Mouse (Mus musculus) erythroblast, adult 5-6 weeks (primary cell): ENCODE measurements around the gene Egflam. TPM values are rescaled to one million over a fixed set of nuclear protein-coding genes. Genes with fewer than 3 reads are reported as not detected.

ENCODE experiments used
- ATAC-seq: replicated peaks from 2 replicates; pipeline ENCODE4 v1.8.0; 2016; ENCODE audit warnings: moderate number of reproducible peaks, mild to moderate bottlenecking, moderate TSS enrichment, inconsistent platforms; ENCODE audit not compliant: poor library complexity, low FRiP score, severe bottlenecking
- total RNA-seq, 2 experiments: library from RNA; stranded (forward) in 1 of 2; stranded (reverse) in 1 of 2; fragments of 150-400 nt in 1 of 2; fragments of 200-764, 138-1000 nt in 1 of 2; gene quantifications; 2 replicates each; pipeline versions ENCODE4 v1.2.3 to v1.2.4; 2015 to 2017; ENCODE audit warnings: low replicate concordance in 2 of 2

Egflam gene
- total RNA-seq, 2 experiments from 2014 or later: not detected

- no peak for ATAC-seq
Measured at GRCm38 (mm10) chr15:7299892-7300291, 98.3 kb downstream of the Egflam start.

GRCm38 (mm10) chr15:7295199-7295598, 103.0 kb downstream of the Egflam start:
- ATAC-seq: no peak

- ATAC-seq: no peak
Measured at GRCm38 (mm10) chr15:7292854-7293253, 105.3 kb downstream of the Egflam start.

GRCm38 (mm10) chr15:7290003-7290402, 108.2 kb downstream of the Egflam start:
- no peak for ATAC-seq

GRCm38 (mm10) chr15:7289516-7289915, 108.7 kb downstream of the Egflam start:
- no peak for ATAC-seq

GRCm38 (mm10) chr15:7288841-7289424, 109.3 kb downstream of the Egflam start:
- no peak for ATAC-seq

GRCm38 (mm10) chr15:7287911-7288310, 110.3 kb downstream of the Egflam start:
- no peak for ATAC-seq

- no peak for ATAC-seq
Measured at GRCm38 (mm10) chr15:7281579-7281978, 116.6 kb downstream of the Egflam start.

GRCm38 (mm10) chr15:7263822-7264221, 134.4 kb downstream of the Egflam start:
- ATAC-seq: no peak

GRCm38 (mm10) chr15:7263339-7263738, 134.9 kb downstream of the Egflam start:
- ATAC-seq: no peak

GRCm38 (mm10) chr15:7261371-7261770, 136.8 kb downstream of the Egflam start:
- ATAC-seq: no peak

GRCm38 (mm10) chr15:7256577-7256976, 141.6 kb downstream of the Egflam start:
- ATAC-seq: no peak

- ATAC-seq: no peak
Measured at GRCm38 (mm10) chr15:7253326-7253725, 144.9 kb downstream of the Egflam start.

GRCm38 (mm10) chr15:7252106-7252636, 146.0 kb downstream of the Egflam start:
- ATAC-seq: no peak

- no peak for ATAC-seq
Measured at GRCm38 (mm10) chr15:7251042-7251441, 147.2 kb downstream of the Egflam start.

- no peak for ATAC-seq
Measured at GRCm38 (mm10) chr15:7249216-7249615, 149.0 kb downstream of the Egflam start.

GRCm38 (mm10) chr15:7247321-7247720, 150.9 kb downstream of the Egflam start:
- no peak for ATAC-seq

GRCm38 (mm10) chr15:7242161-7242850, 155.9 kb downstream of the Egflam start:
- no peak for ATAC-seq

- ATAC-seq: no peak
Measured at GRCm38 (mm10) chr15:7240950-7241349, 157.2 kb downstream of the Egflam start.

- ATAC-seq: no peak
Measured at GRCm38 (mm10) chr15:7239904-7240303, 158.3 kb downstream of the Egflam start.

GRCm38 (mm10) chr15:7233393-7234090, 164.7 kb downstream of the Egflam start:
- ATAC-seq: no peak
